Mouse (Mus musculus): ENCODE measurements around the gene Plagl2.

Gene Plagl2

GRCm38 (mm10) chr2:153187848-153188247 is 53.4 kb downstream of the Plagl2 start:
- no peak for DNase-seq

GRCm38 (mm10) chr2:153186176-153186591 is 55.0 kb downstream of the Plagl2 start:
- no peak for DNase-seq

GRCm38 (mm10) chr2:153179961-153180360 is 61.3 kb downstream of the Plagl2 start:
- no peak for DNase-seq

DNA sequence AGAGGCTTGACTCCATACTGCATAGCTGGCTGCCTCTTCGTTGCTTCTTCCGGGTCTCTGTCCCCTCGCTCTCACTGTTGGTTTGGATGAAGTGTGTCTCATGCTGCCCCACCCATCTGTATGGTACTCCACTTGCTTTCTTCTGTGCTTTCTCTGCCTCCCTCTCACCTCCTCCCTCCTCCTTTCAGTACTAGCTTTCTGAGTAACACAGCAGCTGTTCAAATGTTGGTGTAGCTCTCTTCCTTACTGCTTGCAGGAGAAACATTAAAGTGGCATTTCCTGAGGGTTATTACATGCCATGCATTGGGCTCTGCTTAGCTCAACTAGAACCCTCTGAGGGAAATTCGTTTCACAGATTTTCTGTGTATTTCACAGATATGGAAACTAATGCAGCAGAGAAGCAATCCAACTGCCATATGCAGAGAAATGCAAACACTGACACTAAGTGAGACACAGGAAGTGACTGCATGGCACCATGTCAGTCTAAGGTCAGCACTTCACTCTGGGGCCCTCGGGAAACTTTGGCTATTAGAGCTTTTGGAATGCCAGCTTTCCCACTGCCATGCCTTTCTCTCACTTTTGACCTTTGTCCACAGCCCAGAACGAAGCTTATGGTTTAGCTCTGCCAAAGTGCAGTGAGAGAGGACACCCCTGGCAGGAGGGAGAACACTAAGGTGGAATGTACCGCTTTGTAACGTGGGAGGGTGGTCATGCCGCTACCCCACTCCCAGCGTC is 61.9 kb downstream of the Plagl2 start:
- DNase-seq = no peak
